Mouse (Mus musculus) midbrain, embryonic 11.5 days (tissue): ENCODE results near the gene Maml1. TPM values are rescaled to one million over a fixed set of nuclear protein-coding genes. Genes with fewer than 3 reads are reported as not detected.
"Not testable (repeated sequence)": the region's sequence is repeated elsewhere in the genome, so short reads cannot be mapped to it uniquely, and the experiment has no call there.

Experiments
- ATAC-seq: fragments of 200-750 bp; cut with Nextera tagmentation; 2 replicates; pipeline ENCODE4 v1.8.0; 2017; ENCODE audit warnings: moderate TSS enrichment, moderate library complexity; ENCODE audit not compliant: low FRiP score
- DNase-seq: peaks from one replicate; pipeline ENCODE4 v3.0.0; 2015; ENCODE audit warnings: low spot score; ENCODE audit errors: missing footprints
- H3K27ac ChIP-seq: fragments of 300-500 bp; sonication (generic); 2 replicates; pipeline ENCODE4 v1.5.1; 2014; ENCODE audit warnings: low read depth, low read length
- H3K27me3 ChIP-seq: fragments of 300-500 bp; sonication (generic); 2 replicates; pipeline ENCODE4 v1.6.1; 2014; ENCODE audit warnings: mild to moderate bottlenecking, low read length, moderate library complexity, mixed read lengths; ENCODE audit not compliant: control insufficient read depth, insufficient read depth
- H3K36me3 ChIP-seq: fragments of 300-500 bp; sonication (generic); 2 replicates; pipeline ENCODE4 v1.6.1; 2014; ENCODE audit warnings: mild to moderate bottlenecking, low read length, moderate library complexity, mixed read lengths; ENCODE audit not compliant: control insufficient read depth, insufficient read depth
- H3K4me1 ChIP-seq: fragments of 300-500 bp; sonication (generic); 2 replicates; pipeline ENCODE4 v1.6.1; 2014; ENCODE audit warnings: low read length; ENCODE audit not compliant: control insufficient read depth, insufficient read depth
- H3K4me2 ChIP-seq: fragments of 300-500 bp; sonication (generic); 2 replicates; pipeline ENCODE4 v1.6.1; 2014; ENCODE audit warnings: mild to moderate bottlenecking, moderate library complexity
- H3K4me3 ChIP-seq: fragments of 300-500 bp; sonication (generic); 2 replicates; pipeline ENCODE4 v1.5.1; 2014; ENCODE audit warnings: low read depth, low read length
- H3K9ac ChIP-seq: fragments of 300-500 bp; sonication (generic); 2 replicates; pipeline ENCODE4 v1.6.1; 2014; ENCODE audit warnings: low read length
- H3K9me3 ChIP-seq: fragments of 300-500 bp; sonication (generic); 2 replicates; pipeline ENCODE4 v1.6.1; 2016; ENCODE audit warnings: low read length; ENCODE audit not compliant: control insufficient read depth
- WGBS: fragments of 180-500 bp; shearing (Covaris S2); extraction: QIAGEN DNeasy Blood & Tissue Kit; methylation state at CpG from one replicate; pipeline ENCODE4 v1.1.7; 2014; 5-methylcytosine and 5-hydroxymethylcytosine counted together
- polyA plus RNA-seq: library from polyadenylated mRNA; unstranded; fragments of >200 nt; fragmentation: Nextera tagmentation; extraction: Ambion mirVana; gene quantifications from 2 replicates; pipeline ENCODE4 v1.2.1, GENCODE M21; 2014

The Maml1 gene
- polyA plus RNA-seq, 1 experiment from 2014 or later: 10.7 TPM

GRCm38 (mm10) chr11:50324751-50325471, 32.8 kb upstream of the Maml1 start:
- WGBS: 4% methylated on average over 34 of the region's 34 CpGs
- peak overlapping the region; percentile 94 for H3K4me3 ChIP-seq
- peak overlapping the region; percentile 97 for H3K9ac ChIP-seq
- peak; percentile 79; the same call in 1 of the 2 replicates for ATAC-seq
- H3K4me2 ChIP-seq: peak overlapping the region; percentile 86
- peak; percentile 87 for DNase-seq
- H3K9me3 ChIP-seq: no peaks in the 10 kb centered on the region
- peak overlapping the region; percentile 80 for H3K27ac ChIP-seq
- no peaks in the 10 kb centered on the region for H3K27me3 ChIP-seq
- no peaks in the 10 kb centered on the region for H3K36me3 ChIP-seq
- H3K4me1 ChIP-seq: peaks cover 13% of the 10 kb centered on the region

- DNase-seq (no peak), ATAC-seq (no peak)
- WGBS: 66% methylated on average over 1 of the region's 1 CpGs
- Histone ChIP-seq H3K4me1 (peaks cover 13% of the 10 kb centered on the region), H3K9me3 (no peaks in the 10 kb centered on the region), H3K27ac (no peak overlapping the region), H3K27me3 (no peaks in the 10 kb centered on the region), H3K4me2 (peak overlapping the region; percentile 86), H3K4me3 (no peak overlapping the region), H3K9ac (no peak overlapping the region), H3K36me3 (no peaks in the 10 kb centered on the region)
These were observed 31.7 kb upstream of the Maml1 start for GRCm38 (mm10) chr11:50323843-50324242.

GRCm38 (mm10) chr11:50322345-50322744, 30.2 kb upstream of the Maml1 start:
- Histone ChIP-seq H3K4me2 (no peak overlapping the region), H3K27me3 (no peaks in the 10 kb centered on the region)
- no peak for DNase-seq

GRCm38 (mm10) chr11:50321239-50321638, 29.1 kb upstream of the Maml1 start:
- Histone ChIP-seq H3K27me3 (no peaks in the 10 kb centered on the region), H3K4me3 (no peak overlapping the region), H3K36me3 (no peaks in the 10 kb centered on the region), H3K9ac (no peak overlapping the region), H3K4me2 (no peak overlapping the region), H3K4me1 (peaks cover 9% of the 10 kb centered on the region), H3K9me3 (no peaks in the 10 kb centered on the region), H3K27ac (no peak overlapping the region)
- DNase-seq (peak; percentile 64), ATAC-seq (no peak)
- 96% methylated on average over 6 of the region's 6 CpGs for WGBS

More at GRCm38 (mm10) chr11:50322345-50322744, 30.2 kb upstream of the Maml1 start:
- Histone ChIP-seq H3K9me3 (no peaks in the 10 kb centered on the region), H3K4me3 (no peak overlapping the region), H3K27ac (no peak overlapping the region), H3K4me1 (peaks cover 13% of the 10 kb centered on the region), H3K9ac (no peak overlapping the region), H3K36me3 (no peaks in the 10 kb centered on the region)
- ATAC-seq: no peak

- H3K4me1 ChIP-seq, H3K36me3 ChIP-seq, H3K4me2 ChIP-seq, H3K9ac ChIP-seq, H3K4me3 ChIP-seq, H3K27me3 ChIP-seq, H3K27ac ChIP-seq, ATAC-seq, H3K9me3 ChIP-seq: not testable (repeated sequence)
- peak; percentile 33 for DNase-seq
- WGBS: 85% methylated on average over 4 of the region's 4 CpGs
These were observed 27.2 kb upstream of the Maml1 start for GRCm38 (mm10) chr11:50319343-50319742.

GRCm38 (mm10) chr11:50312803-50313202, 20.7 kb upstream of the Maml1 start:
- ATAC-seq (no peak), DNase-seq (peak; percentile 74)
- no peak overlapping the region for H3K4me3 ChIP-seq
- H3K27ac ChIP-seq: no peak overlapping the region
- no peak overlapping the region for H3K9ac ChIP-seq
- H3K4me1 ChIP-seq: no peaks in the 10 kb centered on the region
- no peaks in the 10 kb centered on the region for H3K27me3 ChIP-seq
- H3K9me3 ChIP-seq: no peaks in the 10 kb centered on the region
- 94% methylated on average over 2 of the region's 2 CpGs for WGBS
- no peak overlapping the region for H3K4me2 ChIP-seq
- peaks cover 5% of the 10 kb centered on the region; the same call in 1 of the 2 replicates for H3K36me3 ChIP-seq

GRCm38 (mm10) chr11:50303406-50303805, 11.3 kb upstream of the Maml1 start:
- Histone ChIP-seq H3K4me1 (no peaks in the 10 kb centered on the region), H3K9me3 (no peaks in the 10 kb centered on the region), H3K4me2 (no peak overlapping the region), H3K27me3 (no peaks in the 10 kb centered on the region), H3K27ac (no peak overlapping the region), H3K36me3 (peaks cover 31% of the 10 kb centered on the region), H3K9ac (no peak overlapping the region), H3K4me3 (no peak overlapping the region)
- DNase-seq (no peak), ATAC-seq (no peak)
- 98% methylated on average over 2 of the region's 2 CpGs for WGBS

- peak; percentile 84 for ATAC-seq
- WGBS: under 1% methylated on average over 72 of the region's 85 CpGs
These were observed 568 bp downstream of the Maml1 start for GRCm38 (mm10) chr11:50291321-50292165.

More at GRCm38 (mm10) chr11:50291321-50292165, 568 bp downstream of the Maml1 start:
- Histone ChIP-seq H3K4me3 (peak overlapping the region; percentile 99), H3K9me3 (no peaks in the 10 kb centered on the region), H3K36me3 (peaks cover 3% of the 10 kb centered on the region), H3K4me2 (peak overlapping the region; percentile 60), H3K9ac (peak overlapping the region; percentile 99), H3K27me3 (no peaks in the 10 kb centered on the region), H3K27ac (peak overlapping the region; percentile 96), H3K4me1 (peaks cover 14% of the 10 kb centered on the region)
- peak; percentile 97 for DNase-seq
